Mouse (Mus musculus) heart, embryonic 13.5 days (tissue): ENCODE measurements at regions not wholly inside any gene's neighbourhood (a gene's known extent, or its start where the extent isn't known, plus 50 kb on each side); places are given as distances from the start of the nearest gene placed in this dataset.

Experiments
- ATAC-seq: fragments of 200-750 bp; cut with Nextera tagmentation; 2 replicates; pipeline ENCODE4 v1.8.0; 2017; ENCODE audit warnings: moderate TSS enrichment; ENCODE audit not compliant: insufficient number of reproducible peaks, low FRiP score, low TSS enrichment; ENCODE audit errors: extremely low read depth
- H3K27ac ChIP-seq: fragments of 300-500 bp; sonication (generic); replicated peaks from 2 replicates; pipeline ENCODE4 v1.5.1; 2015; ENCODE audit warnings: moderate library complexity, mild to moderate bottlenecking, inconsistent platforms
- H3K27me3 ChIP-seq: fragments of 300-500 bp; sonication (generic); replicated peaks from 2 replicates; pipeline ENCODE4 v1.6.1; 2015; ENCODE audit warnings: mild to moderate bottlenecking, inconsistent platforms
- H3K36me3 ChIP-seq: fragments of 300-500 bp; sonication (generic); 2 replicates; pipeline ENCODE4 v1.6.1; 2015; ENCODE audit warnings: mild to moderate bottlenecking, inconsistent platforms
- H3K4me1 ChIP-seq: fragments of 300-500 bp; sonication (generic); 2 replicates; pipeline ENCODE4 v1.6.1; 2015; ENCODE audit warnings: inconsistent platforms
- H3K4me2 ChIP-seq: fragments of 300-500 bp; sonication (generic); 2 replicates; pipeline ENCODE4 v1.6.1; 2015; ENCODE audit warnings: inconsistent platforms, mild to moderate bottlenecking, moderate library complexity
- H3K4me3 ChIP-seq: fragments of 300-500 bp; sonication (generic); 2 replicates; pipeline ENCODE4 v1.5.1; 2015; ENCODE audit warnings: moderate library complexity, mild to moderate bottlenecking, inconsistent platforms
- H3K9ac ChIP-seq: fragments of 300-500 bp; sonication (generic); 2 replicates; pipeline ENCODE4 v1.6.1; 2015; ENCODE audit warnings: inconsistent platforms, mild to moderate bottlenecking, moderate library complexity
- H3K9me3 ChIP-seq: fragments of 300-500 bp; sonication (generic); 2 replicates; pipeline ENCODE4 v1.6.1; 2016; ENCODE audit warnings: inconsistent platforms
- WGBS: fragments of 180-500 bp; shearing (Covaris S2); methylation state at CpG from one replicate; pipeline ENCODE4 v1.1.7; 2015; ENCODE audit warnings: mixed read lengths; 5-methylcytosine and 5-hydroxymethylcytosine counted together

DNA sequence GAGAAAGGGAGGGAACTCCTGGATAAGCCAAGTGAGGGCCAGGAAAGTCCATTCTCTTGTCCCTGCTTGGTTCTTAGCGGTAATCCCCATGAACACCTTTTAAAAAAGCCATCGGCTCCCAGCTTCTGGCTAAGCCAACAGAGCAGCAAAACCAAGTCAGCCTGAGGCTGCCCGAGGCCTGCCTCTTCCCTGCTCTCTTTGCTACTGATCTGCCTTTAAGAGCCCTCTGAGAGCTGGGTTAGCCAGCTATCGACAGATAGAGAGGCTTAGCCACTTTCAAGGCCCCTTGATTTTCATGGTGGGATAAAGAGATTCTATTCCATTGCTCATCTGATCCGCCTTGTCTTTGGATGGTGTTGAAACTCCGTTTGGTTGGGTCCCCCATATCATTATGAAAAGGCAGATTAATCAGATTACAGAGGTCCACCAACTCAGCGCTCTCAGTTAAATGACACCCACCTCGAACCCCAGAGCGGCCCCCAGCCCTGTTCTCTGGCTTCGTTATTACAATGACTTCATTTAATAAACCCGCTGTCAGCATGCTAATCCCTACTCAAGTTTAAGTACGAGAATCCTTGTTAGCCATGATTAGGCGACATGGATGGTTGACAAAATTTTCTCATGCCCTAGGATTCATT lies 66.1 kb downstream of the Slc4a3 start:
- Histone ChIP-seq H3K27me3 (no peaks in the 10 kb centered on the region), H3K9ac (no peak overlapping the region), H3K4me2 (no peak overlapping the region), H3K9me3 (no peaks in the 10 kb centered on the region), H3K36me3 (no peaks in the 10 kb centered on the region), H3K4me1 (0 out of 2 replicates have a peak, but pooled peaks cover 7% of the 10 kb centered on the region), H3K27ac (no peak overlapping the region), H3K4me3 (no peak overlapping the region)
- ATAC-seq = no peak
- 71% methylated on average over 13 of the region's 13 CpGs for WGBS

DNA sequence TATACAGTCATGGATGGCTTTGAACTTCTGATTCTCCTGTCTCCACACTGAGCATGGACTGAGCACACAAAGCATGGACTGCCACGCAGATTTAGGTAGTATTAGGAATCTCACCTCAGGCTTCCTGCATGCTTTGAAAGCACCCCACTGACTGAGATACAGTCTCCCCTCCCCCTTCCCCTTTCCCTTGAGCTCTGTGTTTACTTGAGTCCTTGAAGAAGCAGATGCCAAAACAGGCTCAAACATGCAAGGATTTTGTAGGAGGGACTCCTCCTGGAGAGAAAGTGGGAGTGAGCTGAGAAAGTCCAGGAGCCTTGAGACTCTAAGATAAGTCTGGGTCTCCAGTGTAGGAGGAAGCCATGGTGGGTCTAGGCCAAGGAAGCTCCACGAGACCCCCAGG lies 67.1 kb downstream of the Slc4a3 start:
- Histone ChIP-seq H3K9me3 (no peaks in the 10 kb centered on the region), H3K9ac (no peak overlapping the region), H3K4me2 (no peak overlapping the region), H3K27ac (no peak overlapping the region), H3K4me1 (peaks cover 14% of the 10 kb centered on the region), H3K4me3 (no peak overlapping the region), H3K36me3 (no peaks in the 10 kb centered on the region), H3K27me3 (no peaks in the 10 kb centered on the region)
- WGBS = 46% methylated on average over 2 of the region's 2 CpGs
- no peak for ATAC-seq

- Histone ChIP-seq H3K36me3 (no peaks in the 10 kb centered on the region), H3K9ac (no peak overlapping the region), H3K9me3 (no peaks in the 10 kb centered on the region), H3K4me2 (no peak overlapping the region), H3K27ac (no peak overlapping the region), H3K4me1 (peaks cover 18% of the 10 kb centered on the region), H3K4me3 (no peak overlapping the region), H3K27me3 (no peaks in the 10 kb centered on the region)
- WGBS = 87% methylated on average over 2 of the region's 2 CpGs
- ATAC-seq = no peak
Measured at GRCm38 (mm10) chr1:75616971-75617370, 70.9 kb downstream of the Slc4a3 start.

GRCm38 (mm10) chr1:75618367-75618790 lies 72.3 kb downstream of the Slc4a3 start:
- 33% methylated on average over 7 of the region's 7 CpGs for WGBS
- Histone ChIP-seq H3K4me2 (no peak overlapping the region), H3K9me3 (no peaks in the 10 kb centered on the region), H3K27ac (0 out of 2 replicates have a peak overlapping the region, but pooled peaks have one; percentile 8), H3K27me3 (no peaks in the 10 kb centered on the region), H3K36me3 (no peaks in the 10 kb centered on the region), H3K4me3 (no peak overlapping the region), H3K9ac (no peak overlapping the region), H3K4me1 (peaks cover 17% of the 10 kb centered on the region)
- ATAC-seq = no peak

DNA sequence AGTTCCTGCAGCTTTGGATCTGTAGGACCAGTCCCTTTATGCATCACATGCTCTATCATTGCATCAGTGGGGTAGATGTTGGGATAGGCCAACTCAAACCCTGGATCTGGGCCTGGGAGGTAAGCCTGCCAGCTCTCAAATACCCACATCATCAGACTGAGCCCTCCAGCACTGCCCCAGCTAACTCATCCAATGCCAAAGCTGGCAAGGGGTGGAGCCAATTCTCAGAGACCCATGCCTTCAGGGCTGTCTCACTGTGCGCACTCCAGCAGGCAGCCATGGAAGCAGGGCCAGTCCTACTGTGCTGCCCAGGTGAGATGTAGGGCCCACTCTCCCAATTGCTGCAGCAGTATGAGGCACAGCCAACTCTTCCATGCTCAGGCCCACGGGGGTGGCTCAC lies 84.2 kb downstream of the Slc4a3 start:
- ATAC-seq = no peak
- no peaks in the 10 kb centered on the region for H3K36me3 ChIP-seq
- H3K9me3 ChIP-seq = no peaks in the 10 kb centered on the region
- H3K4me3 ChIP-seq = no peak overlapping the region
- no peak overlapping the region for H3K9ac ChIP-seq
- no peaks in the 10 kb centered on the region for H3K27me3 ChIP-seq
- WGBS = 77% methylated on average over 2 of the region's 2 CpGs
- H3K4me1 ChIP-seq = no peaks in the 10 kb centered on the region
- no peak overlapping the region for H3K4me2 ChIP-seq
- no peak overlapping the region for H3K27ac ChIP-seq

- H3K9ac ChIP-seq = no peak overlapping the region
- WGBS = 47% methylated on average over 1 of the region's 1 CpGs
- no peaks in the 10 kb centered on the region for H3K9me3 ChIP-seq
- H3K27me3 ChIP-seq = no peaks in the 10 kb centered on the region
- no peaks in the 10 kb centered on the region for H3K36me3 ChIP-seq
- H3K4me3 ChIP-seq = no peak overlapping the region
- no peaks in the 10 kb centered on the region for H3K4me1 ChIP-seq
- no peak for ATAC-seq
- no peak overlapping the region for H3K4me2 ChIP-seq
- no peak overlapping the region for H3K27ac ChIP-seq
Measured at GRCm38 (mm10) chr1:75631729-75632128, 85.7 kb downstream of the Slc4a3 start.

DNA sequence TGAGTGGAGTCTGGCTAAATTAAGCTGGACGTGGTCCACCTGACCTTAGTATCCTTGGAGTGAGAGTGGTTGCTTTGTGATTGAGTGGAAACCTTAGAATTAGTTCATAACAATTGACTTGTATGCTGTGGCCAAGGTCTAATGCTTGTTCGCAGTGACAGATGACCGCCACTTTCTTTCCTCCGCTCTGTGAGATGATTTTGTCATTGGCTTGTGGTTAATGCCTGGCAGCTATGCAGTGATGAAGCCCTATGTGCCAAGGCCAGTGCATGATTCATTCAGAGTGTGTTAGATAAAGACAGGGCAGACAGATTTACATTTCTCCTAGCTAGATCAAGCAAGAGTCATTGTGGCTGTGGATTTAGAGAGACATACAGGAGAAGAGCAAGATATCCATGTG lies 89.5 kb downstream of the Slc4a3 start:
- no peaks in the 10 kb centered on the region for H3K27me3 ChIP-seq
- no peak for ATAC-seq
- no peaks in the 10 kb centered on the region for H3K9me3 ChIP-seq
- H3K4me3 ChIP-seq = no peak overlapping the region
- no peak overlapping the region for H3K4me2 ChIP-seq
- H3K36me3 ChIP-seq = no peaks in the 10 kb centered on the region
- no peak overlapping the region for H3K9ac ChIP-seq
- H3K4me1 ChIP-seq = no peaks in the 10 kb centered on the region
- 84% methylated on average over 4 of the region's 4 CpGs for WGBS
- H3K27ac ChIP-seq = no peak overlapping the region

GRCm38 (mm10) chr1:75639031-75640001 lies 93.2 kb downstream of the Slc4a3 start:
- H3K4me1 ChIP-seq = no peaks in the 10 kb centered on the region
- no peak overlapping the region for H3K4me3 ChIP-seq
- H3K27ac ChIP-seq = no peak overlapping the region
- H3K36me3 ChIP-seq = no peaks in the 10 kb centered on the region
- WGBS = 65% methylated on average over 8 of the region's 8 CpGs
- H3K27me3 ChIP-seq = no peaks in the 10 kb centered on the region
- no peak overlapping the region for H3K4me2 ChIP-seq
- H3K9ac ChIP-seq = no peak overlapping the region
- no peaks in the 10 kb centered on the region for H3K9me3 ChIP-seq
- ATAC-seq = no peak

DNA sequence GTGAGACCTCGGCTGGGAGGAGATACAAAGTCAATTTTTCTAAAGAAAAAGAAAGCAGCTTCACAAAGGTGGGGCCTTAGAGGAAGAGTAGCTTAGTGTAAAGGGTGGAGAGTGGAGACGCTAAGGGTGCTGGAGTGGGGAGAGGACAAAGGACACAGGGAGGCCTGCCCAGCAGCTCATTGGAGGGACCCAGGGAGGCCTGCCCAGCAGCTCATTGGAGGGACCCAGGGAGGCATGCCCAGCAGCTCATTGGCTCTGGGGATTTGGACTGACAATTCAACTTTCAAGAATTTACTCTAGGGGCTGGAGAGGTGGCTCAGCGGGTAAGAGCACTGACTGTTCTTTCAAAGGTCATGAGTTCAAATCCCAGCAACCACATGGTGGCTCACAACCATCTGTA lies 96.4 kb downstream of the Slc4a3 start:
- H3K4me1 ChIP-seq = peaks cover 10% of the 10 kb centered on the region
- 69% methylated on average over 3 of the region's 3 CpGs for WGBS
- no peak overlapping the region for H3K4me3 ChIP-seq
- H3K36me3 ChIP-seq = no peaks in the 10 kb centered on the region
- H3K27ac ChIP-seq = no peak overlapping the region
- no peak for ATAC-seq
- no peaks in the 10 kb centered on the region for H3K9me3 ChIP-seq
- no peak overlapping the region for H3K4me2 ChIP-seq
- H3K9ac ChIP-seq = no peak overlapping the region
- H3K27me3 ChIP-seq = no peaks in the 10 kb centered on the region

DNA sequence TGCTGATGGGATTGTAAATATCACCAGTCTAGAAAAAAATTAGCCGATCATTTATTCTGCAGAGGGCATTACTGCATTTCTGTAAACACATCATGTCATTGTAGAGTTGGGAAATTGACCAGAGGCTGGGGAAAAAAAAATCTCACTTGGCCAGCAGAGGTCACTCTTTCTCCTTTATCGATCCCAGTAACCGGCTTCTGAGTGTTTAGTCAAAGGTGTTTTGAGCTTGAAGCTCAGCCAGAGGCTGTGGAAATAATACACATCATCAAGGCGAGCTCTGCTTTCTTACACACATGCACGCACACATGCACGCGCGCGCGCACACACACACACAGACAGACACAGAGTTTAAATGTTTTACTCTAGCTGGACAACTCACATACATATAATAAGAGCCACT lies 106.5 kb downstream of the Slc4a3 start:
- Histone ChIP-seq H3K36me3 (no peaks in the 10 kb centered on the region), H3K27ac (no peak overlapping the region), H3K4me3 (no peak overlapping the region), H3K27me3 (peaks cover 6% of the 10 kb centered on the region; the same call in 1 of the 2 replicates), H3K4me1 (peaks cover 6% of the 10 kb centered on the region), H3K9ac (no peak overlapping the region), H3K4me2 (no peak overlapping the region), H3K9me3 (no peaks in the 10 kb centered on the region)
- WGBS = 18% methylated on average over 10 of the region's 10 CpGs
- no peak for ATAC-seq

DNA sequence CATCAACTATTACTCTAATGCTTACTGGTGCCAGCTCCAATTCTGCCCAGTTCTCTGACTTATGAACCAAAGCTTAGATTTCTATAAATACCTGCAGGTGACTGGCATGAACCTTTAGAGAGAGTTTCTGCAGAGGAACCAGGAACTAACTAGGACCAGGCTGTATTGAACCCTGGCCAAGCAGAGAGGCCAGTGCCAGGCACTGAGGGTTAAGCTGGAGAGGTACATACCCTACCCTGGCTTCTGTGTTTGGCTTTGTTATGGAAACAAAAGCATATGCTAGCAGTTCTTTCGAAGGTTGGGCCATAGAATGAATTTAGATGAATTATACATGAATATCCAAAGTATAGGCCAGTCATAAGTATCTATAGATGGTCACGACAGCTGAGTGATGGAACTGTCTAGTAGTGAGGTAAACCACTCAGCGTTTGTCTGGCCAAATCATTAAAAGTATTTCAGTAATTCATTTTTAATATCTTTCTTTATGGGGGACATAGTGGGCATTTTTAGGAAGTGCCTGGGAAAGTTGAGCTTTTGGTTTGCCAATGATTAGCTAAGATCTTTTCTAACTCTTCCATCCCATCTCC lies 107.0 kb downstream of the Slc4a3 start:
- Histone ChIP-seq H3K9ac (no peak overlapping the region), H3K4me1 (peaks cover 6% of the 10 kb centered on the region), H3K4me3 (no peak overlapping the region), H3K27ac (no peak overlapping the region), H3K4me2 (peak overlapping the region; percentile 63; the same call in 1 of the 2 replicates), H3K9me3 (no peaks in the 10 kb centered on the region), H3K36me3 (no peaks in the 10 kb centered on the region), H3K27me3 (peaks cover 6% of the 10 kb centered on the region; the same call in 1 of the 2 replicates)
- no peak for ATAC-seq
- 55% methylated on average over 3 of the region's 3 CpGs for WGBS
